Mouse (Mus musculus) heart, postnatal 0 days (tissue): Measurements from ENCODE around the gene Klrb1a.

ENCODE experiments used
- CTCF ChIP-seq: IDR thresholded peaks from 2 replicates; pipeline ENCODE4 v1.5.1; 2016; ENCODE audit warnings: antibody characterized with exemption, control low read depth, low read depth
- EP300 ChIP-seq: IDR thresholded peaks from 2 replicates; pipeline ENCODE4 v1.6.1; 2016; ENCODE audit warnings: antibody characterized with exemption, low read depth

GRCm38 (mm10) chr6:128599555-128599954 lies 23.8 kb downstream of the Klrb1a start:
- TF ChIP-seq CTCF (no peak), EP300 (no peak)
